Mouse (Mus musculus) stomach, postnatal 0 days (tissue): ENCODE data around the gene Nif3l1.

Experiments
- CTCF ChIP-seq: IDR thresholded peaks from 2 replicates; pipeline ENCODE4 v1.5.1; 2016; ENCODE audit warnings: antibody characterized with exemption, low read depth, mild to moderate bottlenecking, moderate library complexity
- EP300 ChIP-seq: optimal IDR thresholded peaks from 2 replicates; pipeline ENCODE3; 2016; ENCODE audit warnings: antibody characterized with exemption

DNA sequence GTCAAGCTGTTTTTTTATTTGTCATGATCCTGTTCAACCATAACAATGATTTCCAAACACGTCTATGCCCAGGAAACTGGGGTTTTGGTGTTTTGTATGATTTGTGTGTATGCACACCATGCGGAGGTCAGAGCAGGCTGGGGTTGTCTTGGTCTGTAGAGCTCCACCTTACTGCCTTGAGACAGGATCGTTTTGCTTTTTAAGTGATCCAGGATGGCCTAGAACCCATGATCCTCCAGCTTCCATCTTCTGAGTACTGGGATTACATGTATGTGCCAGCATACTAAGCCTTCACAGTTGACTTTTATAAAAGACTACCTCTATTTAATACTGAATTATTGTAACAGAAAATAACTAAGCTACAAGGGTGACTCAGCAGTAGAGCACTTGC, 34.8 kb upstream of the Nif3l1 start:
- TF ChIP-seq CTCF (no peak), EP300 (no peak)
